Mouse (Mus musculus) midbrain, postnatal 0 days (tissue): ENCODE data around the gene Zfpm1. TPM values are rescaled to one million over a fixed set of nuclear protein-coding genes. Genes with fewer than 3 reads are reported as not detected.

Source experiments
- ATAC-seq: fragments of 200-750 bp; cut with Nextera tagmentation; 2 replicates; pipeline ENCODE4 v1.8.0; 2017; ENCODE audit warnings: moderate number of reproducible peaks, mild to moderate bottlenecking, moderate TSS enrichment, moderate library complexity; ENCODE audit not compliant: low FRiP score
- DNase-seq: peaks from one replicate; pipeline ENCODE4 v3.0.0-alpha.2; 2015; ENCODE audit warnings: low spot score
- H3K27ac ChIP-seq: fragments of 300-500 bp; sonication (generic); 2 replicates; pipeline ENCODE4 v1.5.1; 2014; ENCODE audit warnings: low read depth, mild to moderate bottlenecking, low read length, mixed read lengths
- H3K27me3 ChIP-seq: fragments of 300-500 bp; sonication (generic); 2 replicates; pipeline ENCODE4 v1.6.1; 2014; ENCODE audit warnings: low read length, control low read depth, mixed read lengths; ENCODE audit not compliant: insufficient read depth
- H3K36me3 ChIP-seq: fragments of 300-500 bp; sonication (generic); 2 replicates; pipeline ENCODE4 v1.6.1; 2014; ENCODE audit warnings: low read length, control low read depth, mixed read lengths; ENCODE audit not compliant: insufficient read depth
- H3K4me1 ChIP-seq: fragments of 300-500 bp; sonication (generic); 2 replicates; pipeline ENCODE4 v1.6.1; 2014; ENCODE audit warnings: mild to moderate bottlenecking, control low read depth, antibody characterized with exemption, low read length, mixed read lengths; ENCODE audit not compliant: insufficient read depth
- H3K4me2 ChIP-seq: fragments of 300-500 bp; sonication (generic); 2 replicates; pipeline ENCODE4 v1.6.1; 2014; ENCODE audit warnings: low read depth, mild to moderate bottlenecking, low read length, mixed read lengths; ENCODE audit not compliant: poor library complexity, severe bottlenecking
- H3K4me3 ChIP-seq: fragments of 300-500 bp; sonication (generic); 2 replicates; pipeline ENCODE4 v1.5.1; 2014; ENCODE audit warnings: low read depth, mild to moderate bottlenecking, low read length, moderate library complexity
- H3K9ac ChIP-seq: fragments of 300-500 bp; sonication (generic); replicated peaks from 2 replicates; pipeline ENCODE4 v1.6.1; 2014; ENCODE audit warnings: mild to moderate bottlenecking, low read length, moderate library complexity, mixed read lengths; ENCODE audit not compliant: poor library complexity, severe bottlenecking
- H3K9me3 ChIP-seq: fragments of 300-500 bp; sonication (generic); 2 replicates; pipeline ENCODE4 v1.6.1; 2016; ENCODE audit warnings: low read length, control low read depth
- CTCF ChIP-seq: IDR thresholded peaks from 2 replicates; pipeline ENCODE4 v1.5.1; 2016; ENCODE audit warnings: antibody characterized with exemption, mild to moderate bottlenecking
- WGBS: fragments of 180-500 bp; shearing (Covaris S2); extraction: QIAGEN DNeasy Blood & Tissue Kit; methylation state at CpG from one replicate; pipeline ENCODE4 v1.1.7; 2014; 5-methylcytosine and 5-hydroxymethylcytosine counted together
- polyA plus RNA-seq: library from polyadenylated mRNA; unstranded; fragments of >200 nt; fragmentation: Nextera tagmentation; extraction: Ambion mirVana; gene quantifications from 2 replicates; pipeline ENCODE4 v1.2.1, GENCODE M21; 2015
- total RNA-seq: library from RNA; depleted of rRNA; stranded (reverse); fragments of >200 nt; gene quantifications from 2 replicates; pipeline ENCODE4 v1.2.3, GENCODE M21; 2014

Zfpm1 gene
- total and polyA plus RNA-seq, 2 experiments from 2014 or later = 1.2 to 28.6 TPM

DNA sequence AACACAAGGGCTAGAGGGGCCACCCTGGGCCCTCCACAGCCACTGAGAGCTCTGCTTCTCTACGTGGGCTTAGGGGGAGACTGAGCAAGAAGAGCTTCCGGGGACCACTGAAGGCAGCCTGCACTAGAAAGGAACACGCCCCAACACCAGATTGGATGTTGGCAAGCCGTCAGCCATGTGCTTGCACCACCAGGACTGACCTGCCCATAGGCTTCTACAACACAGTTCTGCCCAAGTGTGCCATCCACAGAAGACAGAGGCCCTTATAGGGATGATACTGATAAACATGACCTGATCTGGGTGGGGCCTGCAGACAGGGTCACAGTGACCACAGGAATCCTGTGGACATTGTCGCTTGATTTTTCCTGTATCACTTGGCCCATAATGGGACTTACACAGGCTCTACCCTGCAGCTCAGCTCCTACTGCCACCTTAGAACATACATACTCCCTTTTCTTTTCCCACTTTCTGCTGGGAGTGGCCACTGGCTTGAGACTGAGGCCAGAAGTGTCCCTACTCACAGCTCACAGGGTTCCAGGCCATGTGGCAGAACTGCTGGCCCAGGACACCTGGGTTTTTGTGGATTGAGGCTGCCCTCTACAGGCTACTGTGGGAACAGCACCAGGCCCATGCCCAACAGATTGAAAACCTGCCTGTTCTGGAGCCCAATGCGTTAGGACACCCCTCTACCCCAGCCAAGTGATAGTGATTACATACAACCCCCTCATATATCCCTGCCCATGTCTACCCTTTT lies 51.0 kb downstream of the Zfpm1 start:
- H3K27ac ChIP-seq = no peak overlapping the region
- H3K36me3 ChIP-seq = no peaks in the 10 kb centered on the region; the same call in 1 of the 2 replicates
- no peaks in the 10 kb centered on the region for H3K9me3 ChIP-seq
- peaks cover 20% of the 10 kb centered on the region for H3K27me3 ChIP-seq
- H3K4me3 ChIP-seq = no peak overlapping the region
- DNase-seq (peak; percentile 78), ATAC-seq (no peak)
- H3K4me1 ChIP-seq = 0 out of 2 replicates have a peak, but pooled peaks cover 2% of the 10 kb centered on the region
- H3K9ac ChIP-seq = no peak overlapping the region
- WGBS = 67% methylated on average over 6 of the region's 6 CpGs
- H3K4me2 ChIP-seq = no peak overlapping the region
- TF ChIP-seq CTCF = peak; percentile 93

DNA sequence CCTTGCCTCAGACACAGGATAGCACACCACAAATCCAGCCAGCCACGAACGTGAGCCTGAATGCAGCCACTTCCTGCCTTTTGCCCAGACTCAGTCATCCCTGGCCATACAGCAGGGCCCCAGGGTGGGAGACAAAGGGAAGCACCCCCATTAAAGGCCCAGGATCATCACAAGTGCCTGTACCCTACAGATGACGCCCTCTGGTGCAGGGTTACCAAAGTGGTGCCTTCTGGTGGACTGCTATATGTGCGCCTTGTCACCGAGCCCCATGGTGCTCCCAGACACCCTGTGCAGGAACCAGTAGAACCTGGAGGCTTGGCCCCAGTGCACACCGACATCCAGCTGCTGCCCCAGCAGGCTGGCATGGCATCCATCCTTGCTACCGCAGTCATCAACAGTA lies 51.6 kb downstream of the Zfpm1 start:
- peaks cover 26% of the 10 kb centered on the region for H3K27me3 ChIP-seq
- no peak for DNase-seq
- H3K36me3 ChIP-seq = no peaks in the 10 kb centered on the region; the same call in 1 of the 2 replicates
- no peak for ATAC-seq
- no peak overlapping the region for H3K9ac ChIP-seq
- H3K9me3 ChIP-seq = no peaks in the 10 kb centered on the region
- no peak overlapping the region for H3K4me2 ChIP-seq
- no peak for TF ChIP-seq CTCF
- H3K4me3 ChIP-seq = no peak overlapping the region
- 81% methylated on average over 7 of the region's 7 CpGs for WGBS
- H3K4me1 ChIP-seq = 0 out of 2 replicates have a peak, but pooled peaks cover 2% of the 10 kb centered on the region
- no peak overlapping the region for H3K27ac ChIP-seq

DNA sequence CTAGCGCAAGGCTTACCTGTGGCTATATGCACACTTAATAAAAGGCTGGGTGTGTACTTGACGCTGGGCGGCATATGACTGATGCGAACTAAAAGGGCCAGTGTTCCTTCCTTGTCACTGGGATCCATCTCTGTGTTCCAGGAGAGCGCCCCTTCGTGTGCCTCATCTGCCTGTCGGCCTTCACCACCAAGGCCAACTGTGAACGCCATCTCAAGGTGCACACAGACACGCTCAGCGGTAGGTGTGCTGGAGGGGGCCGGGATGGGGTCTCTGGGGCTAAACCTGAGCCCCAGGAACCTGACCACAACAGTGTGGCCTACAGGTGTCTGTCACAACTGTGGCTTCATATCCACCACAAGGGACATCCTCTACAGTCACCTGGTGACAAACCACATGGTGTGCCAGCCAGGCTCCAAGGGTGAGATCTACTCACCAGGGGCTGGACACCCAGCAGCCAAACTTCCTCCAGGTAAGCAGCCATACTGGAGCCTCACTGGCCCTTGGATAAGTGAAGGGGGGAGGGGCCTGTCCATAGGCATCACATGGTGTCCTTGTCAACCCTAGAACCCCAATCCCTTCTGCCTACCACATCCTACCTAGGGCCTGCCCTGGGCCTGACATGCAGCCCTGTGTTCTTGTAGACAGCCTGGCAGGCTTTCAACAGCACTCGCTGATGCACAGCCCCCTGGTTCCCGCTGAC lies 53.0 kb downstream of the Zfpm1 start:
- Histone ChIP-seq H3K4me1 (0 out of 2 replicates have a peak, but pooled peaks cover 2% of the 10 kb centered on the region), H3K9me3 (no peaks in the 10 kb centered on the region), H3K4me2 (peak overlapping the region; percentile 69; the same call in 1 of the 2 replicates), H3K36me3 (no peaks in the 10 kb centered on the region; the same call in 1 of the 2 replicates), H3K27ac (no peak overlapping the region), H3K4me3 (no peak overlapping the region), H3K27me3 (peaks cover 29% of the 10 kb centered on the region), H3K9ac (no peak overlapping the region)
- ATAC-seq (no peak), DNase-seq (no peak)
- TF ChIP-seq CTCF = no peak
- WGBS = 80% methylated on average over 13 of the region's 13 CpGs

DNA sequence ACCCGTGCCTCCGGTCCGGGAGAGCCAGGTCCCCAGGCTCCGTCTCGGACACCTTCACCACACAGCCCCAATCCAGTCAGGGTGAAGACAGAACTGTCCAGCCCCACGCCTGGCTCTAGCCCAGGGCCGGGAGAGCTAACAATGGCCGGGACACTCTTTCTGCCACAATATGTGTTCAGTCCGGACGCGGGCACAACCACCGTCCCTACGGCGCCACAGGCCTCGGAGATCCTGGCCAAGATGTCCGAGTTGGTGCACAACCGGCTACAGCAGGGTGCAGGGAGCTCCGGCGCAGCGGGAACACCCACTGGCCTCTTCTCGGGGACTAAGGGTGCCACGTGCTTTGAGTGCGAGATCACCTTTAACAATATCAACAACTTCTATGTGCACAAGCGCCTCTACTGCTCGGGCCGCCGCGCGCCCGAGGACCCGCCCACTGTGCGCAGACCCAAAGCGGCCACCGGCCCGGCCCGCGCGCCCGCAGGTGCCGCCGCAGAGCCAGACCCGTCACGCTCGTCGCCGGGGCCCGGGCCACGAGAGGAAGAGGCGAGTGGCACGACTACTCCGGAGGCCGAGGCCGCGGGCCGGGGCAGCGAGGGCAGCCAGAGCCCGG lies 53.8 kb downstream of the Zfpm1 start:
- H3K4me2 ChIP-seq = peak overlapping the region; percentile 69
- DNase-seq (no peak), ATAC-seq (peak; percentile 31; the same call in 1 of the 2 replicates)
- H3K4me3 ChIP-seq = peak overlapping the region; percentile 49
- H3K4me1 ChIP-seq = 0 out of 2 replicates have a peak, but pooled peaks cover 2% of the 10 kb centered on the region
- no peaks in the 10 kb centered on the region; the same call in 1 of the 2 replicates for H3K36me3 ChIP-seq
- WGBS = 9% methylated on average over 53 of the region's 57 CpGs
- peak overlapping the region; percentile 56 for H3K9ac ChIP-seq
- no peak overlapping the region; the same call in 1 of the 2 replicates for H3K27ac ChIP-seq
- peaks cover 29% of the 10 kb centered on the region for H3K27me3 ChIP-seq
- no peak for TF ChIP-seq CTCF
- H3K9me3 ChIP-seq = no peaks in the 10 kb centered on the region

DNA sequence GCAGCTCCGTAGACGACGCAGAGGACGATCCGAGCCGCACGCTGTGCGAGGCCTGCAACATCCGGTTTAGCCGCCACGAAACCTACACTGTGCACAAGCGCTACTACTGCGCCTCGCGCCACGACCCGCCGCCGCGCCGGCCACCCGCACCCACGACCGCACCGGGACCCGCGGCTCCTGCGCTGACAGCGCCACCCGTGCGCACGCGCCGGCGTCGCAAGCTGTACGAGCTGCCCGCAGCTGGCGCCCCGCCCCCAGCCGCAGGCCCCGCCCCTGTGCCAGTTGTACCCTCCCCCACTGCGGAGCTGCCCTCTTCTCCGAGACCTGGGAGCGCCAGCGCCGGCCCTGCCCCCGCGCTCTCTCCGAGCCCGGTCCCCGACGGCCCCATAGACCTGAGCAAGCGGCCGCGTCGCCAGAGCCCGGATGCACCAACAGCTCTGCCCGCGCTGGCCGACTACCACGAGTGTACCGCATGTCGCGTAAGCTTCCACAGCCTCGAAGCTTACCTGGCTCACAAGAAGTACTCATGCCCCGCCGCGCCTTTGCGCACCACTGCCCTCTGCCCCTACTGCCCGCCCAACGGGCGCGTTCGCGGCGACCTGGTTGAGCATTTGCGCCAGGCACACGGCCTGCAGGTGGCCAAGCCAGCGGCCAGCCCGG lies 54.4 kb downstream of the Zfpm1 start:
- H3K36me3 ChIP-seq = no peaks in the 10 kb centered on the region; the same call in 1 of the 2 replicates
- H3K4me2 ChIP-seq = peak overlapping the region; percentile 69
- DNase-seq (peak; percentile 59), ATAC-seq (peak; percentile 44)
- H3K4me1 ChIP-seq = 0 out of 2 replicates have a peak, but pooled peaks cover 2% of the 10 kb centered on the region
- TF ChIP-seq CTCF = no peak
- 12% methylated on average over 63 of the region's 81 CpGs for WGBS
- H3K27me3 ChIP-seq = peaks cover 29% of the 10 kb centered on the region
- no peak overlapping the region; the same call in 1 of the 2 replicates for H3K27ac ChIP-seq
- H3K9me3 ChIP-seq = no peaks in the 10 kb centered on the region
- peak overlapping the region; percentile 56 for H3K9ac ChIP-seq
- H3K4me3 ChIP-seq = peak overlapping the region; percentile 49
